Mouse (Mus musculus) thymus, postnatal 36 days (tissue): ENCODE measurements around the gene Taf3.

Experiments used
- DNase-seq, 2 experiments: peaks; one replicate each; pipeline ENCODE4 v3.0.0; 2022; ENCODE audit warnings: mixed read lengths in 2 of 2

The Taf3 gene

DNA sequence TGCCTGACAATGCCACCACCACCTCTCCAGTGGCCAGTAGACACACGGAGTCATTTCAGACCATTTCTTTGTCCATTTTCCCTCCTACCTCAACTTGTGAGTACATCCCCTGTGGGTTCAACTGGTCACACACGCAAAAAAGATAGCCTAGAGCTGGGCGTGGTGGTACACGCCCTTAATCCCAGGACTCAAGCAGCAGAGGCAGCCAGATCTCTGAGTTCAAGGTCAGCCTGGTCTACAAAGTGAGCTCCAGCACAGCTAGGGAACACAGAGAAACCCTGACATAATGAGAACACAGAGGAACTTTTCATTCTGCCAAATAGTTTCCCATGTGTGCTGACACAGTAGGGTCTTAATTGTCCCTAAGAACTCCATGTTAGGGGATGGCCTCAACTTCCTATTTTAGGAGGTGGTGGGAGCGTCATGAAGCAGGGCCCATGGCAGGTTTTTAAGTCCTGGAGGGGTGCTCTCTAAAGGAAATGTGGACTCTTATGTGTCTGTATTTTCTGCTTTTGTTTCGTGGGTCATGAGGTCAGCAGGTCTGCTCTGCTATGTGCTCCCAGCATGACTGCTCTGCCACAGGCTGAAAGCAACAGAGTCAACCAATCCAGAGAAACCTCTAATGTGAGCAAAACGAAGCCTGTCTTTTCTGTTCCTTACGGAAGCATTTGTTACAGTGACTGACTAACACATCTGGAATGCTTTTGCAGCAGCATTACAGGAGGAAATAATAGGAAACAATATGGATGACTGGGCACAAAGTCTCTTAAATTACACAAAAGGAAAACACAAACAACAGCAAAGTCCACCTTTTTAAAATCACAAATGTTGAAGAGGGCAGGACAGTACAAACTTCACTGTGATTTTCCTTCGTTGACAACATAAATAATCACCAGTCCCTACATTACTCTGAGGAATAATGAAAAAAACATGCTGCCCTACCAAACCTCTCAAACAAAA, 92.5 kb downstream of the Taf3 start:
- DNase-seq, result no peak

- DNase-seq, result no peak
These were observed 101.7 kb downstream of the Taf3 start for GRCm38 (mm10) chr2:9946739-9947138.

GRCm38 (mm10) chr2:9945611-9946010, 102.8 kb downstream of the Taf3 start:
- no peak for DNase-seq

- DNase-seq, result no peak
These were observed 105.4 kb downstream of the Taf3 start for GRCm38 (mm10) chr2:9943011-9943410.

GRCm38 (mm10) chr2:9939250-9939649, 109.1 kb downstream of the Taf3 start:
- DNase-seq, result peak; percentile 5 to 42

DNA sequence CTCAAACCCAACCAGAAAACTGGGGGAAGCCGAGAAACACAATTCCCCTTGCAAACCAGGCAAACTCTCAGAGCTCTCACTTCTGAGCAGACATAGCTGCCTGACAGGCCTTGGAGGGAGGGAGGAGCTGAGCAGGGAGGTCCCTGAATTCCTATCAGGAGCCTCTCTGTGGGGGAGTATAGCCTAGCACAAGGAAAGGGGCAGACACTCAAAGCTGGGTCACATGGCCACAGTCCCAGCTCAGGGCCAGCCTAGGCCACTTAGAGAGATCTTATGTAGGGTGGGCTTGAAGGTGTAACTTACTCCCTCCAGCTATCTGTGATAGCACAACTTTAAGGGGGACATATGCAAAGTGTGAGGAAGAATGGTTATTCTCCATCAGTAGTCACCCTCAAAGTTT, 112.4 kb downstream of the Taf3 start:
- DNase-seq, result no peak

GRCm38 (mm10) chr2:9926905-9927283, 121.5 kb downstream of the Taf3 start:
- no peak for DNase-seq

DNA sequence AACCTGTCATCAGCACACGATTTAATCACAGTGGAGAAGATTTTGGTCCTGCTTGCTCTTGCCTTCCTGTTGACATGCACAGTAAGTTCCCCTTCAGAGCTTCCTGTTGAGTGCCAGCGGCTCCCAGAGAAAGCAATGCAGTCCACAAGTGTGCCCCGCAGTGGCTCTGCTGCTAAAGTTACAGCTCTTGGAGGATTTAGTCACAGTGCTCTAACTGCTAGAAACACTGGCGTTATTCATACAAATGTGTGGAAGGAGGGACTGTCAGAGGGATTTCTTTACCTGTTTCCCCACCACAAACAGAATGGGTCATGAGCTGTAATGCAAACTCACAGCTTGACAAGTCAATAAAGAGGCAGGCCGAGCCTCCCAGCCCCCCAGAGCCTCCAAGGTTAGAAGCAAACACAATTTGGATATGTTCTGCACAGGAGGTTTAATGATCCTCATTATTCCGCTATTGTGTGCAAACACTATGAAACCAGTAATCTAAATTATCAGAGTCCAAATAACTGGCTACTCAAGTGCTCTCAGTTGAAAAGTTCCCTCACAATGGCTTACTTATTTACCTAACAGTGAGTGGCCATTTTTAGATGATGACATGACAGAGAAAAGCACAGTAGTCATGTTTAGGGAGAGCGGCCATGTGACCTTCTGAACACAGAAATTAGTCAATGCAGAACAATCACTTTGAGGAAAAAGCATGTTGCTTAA, 122.0 kb downstream of the Taf3 start:
- DNase-seq, result no peak

GRCm38 (mm10) chr2:9918691-9919471, 129.5 kb downstream of the Taf3 start:
- DNase-seq, result no peak

GRCm38 (mm10) chr2:9917602-9918001, 130.8 kb downstream of the Taf3 start:
- DNase-seq, result no peak

GRCm38 (mm10) chr2:9905995-9906394, 142.4 kb downstream of the Taf3 start:
- no peak for DNase-seq

DNA sequence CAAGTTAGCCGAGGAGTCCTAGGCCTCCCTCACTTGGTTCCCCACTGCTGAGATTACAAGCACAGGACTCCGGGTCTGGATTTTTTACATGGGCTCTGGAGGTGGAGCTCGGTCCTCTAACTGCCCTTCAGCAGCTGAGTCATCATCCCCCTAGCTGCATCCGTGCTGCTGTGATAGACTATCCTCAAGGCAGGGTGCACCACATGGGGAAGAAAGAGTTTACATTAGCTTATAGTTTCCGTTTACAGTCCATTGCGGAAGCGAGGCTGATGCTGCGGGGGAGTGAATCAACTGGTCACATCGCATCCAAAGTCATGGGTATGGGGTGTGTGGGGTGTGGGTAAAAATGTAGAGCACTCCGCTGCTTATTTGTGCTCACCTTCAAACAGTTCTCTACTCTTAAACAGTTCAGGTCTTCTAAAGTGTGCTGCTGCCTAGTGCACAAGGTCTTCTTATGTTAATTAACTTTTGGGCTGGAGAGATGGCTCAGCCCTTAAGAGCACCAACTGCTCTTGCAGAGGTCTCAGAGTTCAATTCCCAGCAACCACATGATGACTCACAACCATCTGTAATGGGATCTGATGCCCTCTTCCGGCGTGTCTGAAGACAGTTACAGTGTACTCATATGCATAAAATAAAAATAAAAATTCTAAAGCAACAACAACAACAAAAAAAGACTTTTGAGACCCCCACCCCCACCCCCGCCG, 144.4 kb downstream of the Taf3 start:
- DNase-seq, result no peak

GRCm38 (mm10) chr2:9897846-9898245, 150.6 kb downstream of the Taf3 start:
- no peak for DNase-seq

GRCm38 (mm10) chr2:9896097-9896770, 152.2 kb downstream of the Taf3 start:
- no peak for DNase-seq

DNA sequence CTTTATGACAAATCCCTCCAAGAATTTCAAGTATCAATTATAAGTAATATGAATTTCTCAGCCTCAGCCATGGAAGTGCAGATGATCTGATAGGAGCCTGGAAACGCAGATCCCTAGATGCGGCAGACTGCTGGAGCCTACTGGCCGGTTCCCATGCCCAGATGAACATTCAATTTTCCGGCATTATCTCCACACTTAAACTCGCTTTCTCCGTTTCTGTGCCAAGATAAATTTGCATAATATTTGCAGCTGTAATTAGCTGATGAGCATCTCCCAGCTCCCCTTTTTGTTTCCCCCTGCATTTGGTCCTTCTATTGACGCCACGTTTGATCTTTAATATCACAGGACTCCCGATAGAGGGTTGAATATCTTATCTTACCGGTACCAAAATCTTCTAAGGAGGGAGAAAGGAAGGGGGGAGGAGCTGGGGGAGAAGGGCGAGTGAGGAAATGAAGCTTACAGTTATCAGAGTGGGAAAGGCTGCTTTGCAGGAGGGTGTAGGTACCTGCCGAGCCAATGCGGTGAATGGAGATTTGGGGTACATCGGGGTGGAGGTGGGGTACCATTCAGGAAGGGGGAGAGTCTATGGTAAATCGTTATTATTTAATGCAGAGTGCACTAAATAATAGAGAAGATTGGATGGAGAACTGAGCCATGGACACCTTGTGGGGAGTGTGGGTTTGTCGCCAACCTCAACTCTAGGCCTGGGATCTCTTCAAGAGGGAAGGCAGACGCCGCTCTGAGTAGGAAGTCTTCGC, 153.4 kb downstream of the Taf3 start:
- DNase-seq, result no peak

GRCm38 (mm10) chr2:9893272-9893953, 155.0 kb downstream of the Taf3 start:
- DNase-seq, result no peak

GRCm38 (mm10) chr2:9892541-9892940, 155.9 kb downstream of the Taf3 start:
- no peak for DNase-seq

DNA sequence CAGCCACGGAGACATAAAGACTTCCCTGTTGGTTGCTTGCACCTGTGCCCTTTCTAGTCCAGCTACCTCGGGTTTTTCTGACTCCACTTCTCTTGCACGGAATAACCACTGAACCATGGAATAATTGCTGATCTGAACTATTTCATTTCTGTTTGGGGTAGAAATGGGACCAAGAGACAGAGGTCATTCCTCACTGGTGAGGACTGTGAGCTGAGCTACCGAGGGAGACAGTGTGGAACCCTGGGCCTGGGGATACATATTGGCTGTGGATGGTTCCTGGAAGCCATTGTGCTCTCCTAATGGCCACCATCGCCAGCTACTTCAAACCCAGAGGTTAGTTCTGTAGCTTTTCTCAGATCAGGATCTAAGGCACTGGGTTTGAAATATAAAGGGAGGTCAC, 157.5 kb downstream of the Taf3 start:
- no peak for DNase-seq

DNA sequence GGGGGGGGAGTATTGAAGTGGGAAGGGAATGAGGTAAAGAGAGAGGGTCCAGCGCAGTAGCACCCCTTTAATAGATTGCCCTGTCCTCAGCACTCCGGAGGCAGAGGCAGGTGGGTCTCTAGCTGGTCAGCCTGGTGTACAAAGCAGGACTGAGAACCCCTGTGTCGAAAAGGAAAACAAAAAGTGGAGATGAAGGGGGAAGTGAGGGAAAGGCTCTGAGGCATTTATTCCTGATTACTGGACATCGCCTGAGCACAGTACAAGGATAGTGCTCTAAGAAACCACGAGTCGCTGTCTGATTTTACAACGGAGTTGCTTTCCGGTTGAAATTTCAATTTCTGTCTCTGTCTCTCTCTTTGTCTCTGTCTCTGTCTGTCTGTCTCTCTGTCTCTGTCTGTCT, 158.1 kb downstream of the Taf3 start:
- DNase-seq, result no peak

DNA sequence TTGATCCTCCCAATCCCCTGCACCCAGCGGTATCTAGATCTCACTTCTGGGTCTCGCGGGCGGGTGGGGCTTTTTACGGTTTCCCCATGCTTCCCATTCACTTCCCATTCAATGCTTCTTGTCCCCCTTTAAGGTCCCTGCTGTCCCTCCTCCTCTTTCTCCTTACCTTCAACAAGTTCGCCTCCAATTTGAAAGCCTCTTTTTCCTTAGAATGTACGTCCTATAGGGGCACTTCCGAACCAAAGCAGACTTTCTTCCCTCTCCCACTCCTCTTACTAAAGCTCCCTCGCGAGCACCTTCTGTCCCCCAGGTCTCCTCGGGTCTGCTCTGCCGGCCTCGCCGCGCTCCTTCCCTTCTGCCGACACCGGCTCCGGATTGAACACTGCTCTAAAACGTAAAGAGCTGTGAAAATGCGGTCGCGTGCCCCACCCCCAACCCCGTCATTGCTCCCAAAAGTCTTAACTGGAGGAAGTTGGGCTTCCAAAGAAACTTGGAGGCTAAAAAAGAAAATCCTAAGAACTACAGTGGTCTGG, 158.7 kb downstream of the Taf3 start, which contains the start of gene Gata3:
Gene Gata3 (minus strand): TSS at position 384 of the 533 bp plus-strand sequence.
- DNase-seq, result peak; percentile 32 to 43
